Mouse (Mus musculus): ENCODE results near the gene Hist1h1d. TPM values are rescaled to one million over a fixed set of nuclear protein-coding genes. Genes with fewer than 3 reads are reported as not detected.
"Not testable (repeated sequence)": the region's sequence is repeated elsewhere in the genome, so short reads cannot be mapped to it uniquely, and the experiment has no call there.

Gene Hist1h1d
- total RNA-seq, 2 experiments from 2014 or later, result 2.2 to 2.3 TPM

- no peak for DNase-seq
- intact Hi-C loops (cut with DNase I), result no loop called here
Measured at GRCm38 (mm10) chr13:23564482-23564881, 11.4 kb downstream of the Hist1h1d start.

- intact Hi-C loops (cut with DNase I); DNase-seq: not testable (repeated sequence)
Measured at GRCm38 (mm10) chr13:23570261-23571021, 17.4 kb downstream of the Hist1h1d start.

- DNase-seq, result peak; percentile 56 to 78
Measured at GRCm38 (mm10) chr13:23571022-23571503, 18.0 kb downstream of the Hist1h1d start, which contains the start of the genes Hist1h2ae and Hist1h2bg. TSS of gene Hist1h2ae (minus strand) at chr13:23571220. TSS of gene Hist1h2bg (plus strand) at chr13:23571396.

GRCm38 (mm10) chr13:23571504-23572217 is 18.6 kb downstream of the Hist1h1d start:
- DNase-seq; intact Hi-C loops (cut with DNase I): not testable (repeated sequence)

More at GRCm38 (mm10) chr13:23571022-23571503, 18.0 kb downstream of the Hist1h1d start, which contains the start of the genes Hist1h2ae and Hist1h2bg:
- intact Hi-C loops (cut with DNase I), result no loop called here

GRCm38 (mm10) chr13:23572218-23573033 is 19.4 kb downstream of the Hist1h1d start:
- intact Hi-C loops (cut with DNase I), result no loop called here
- no peak for DNase-seq

- intact Hi-C loops (cut with DNase I); DNase-seq: not testable (repeated sequence)
Measured at GRCm38 (mm10) chr13:23573034-23573897, 20.2 kb downstream of the Hist1h1d start.

GRCm38 (mm10) chr13:23573898-23574524 is 20.9 kb downstream of the Hist1h1d start, which contains the start of the genes Hist1h2bf and Hist1h2ad:
TSS of gene Hist1h2bf (minus strand) at chr13:23574196.
TSS of gene Hist1h2ad (plus strand) at chr13:23574381.
- DNase-seq, result peak; percentile 77 to 82
- intact Hi-C loops (cut with DNase I), result not testable (repeated sequence)

- intact Hi-C loops (cut with DNase I); DNase-seq: not testable (repeated sequence)
Measured at GRCm38 (mm10) chr13:23574546-23575170, 21.6 kb downstream of the Hist1h1d start.

- peak in 1 of 2 experiments; percentile 55 for DNase-seq
- intact Hi-C loops (cut with DNase I), result no loop called here
Measured at GRCm38 (mm10) chr13:23575271-23575851, 22.3 kb downstream of the Hist1h1d start, which contains the start of gene Hist1h3d. TSS of gene Hist1h3d (plus strand) at chr13:23575763.

GRCm38 (mm10) chr13:23575864-23576313 is 22.8 kb downstream of the Hist1h1d start:
- intact Hi-C loops (cut with DNase I); DNase-seq: not testable (repeated sequence)

GRCm38 (mm10) chr13:23576351-23576881 is 23.4 kb downstream of the Hist1h1d start:
- intact Hi-C loops (cut with DNase I), result no loop called here
- no peak for DNase-seq

GRCm38 (mm10) chr13:23576906-23577639 is 24.0 kb downstream of the Hist1h1d start:
- DNase-seq, result no peak
- intact Hi-C loops (cut with DNase I), result no loop called here

- DNase-seq, result no peak
- intact Hi-C loops (cut with DNase I), result no loop called here
Measured at GRCm38 (mm10) chr13:23577835-23578234, 24.8 kb downstream of the Hist1h1d start.

GRCm38 (mm10) chr13:23581408-23582218 is 28.6 kb downstream of the Hist1h1d start, which contains the start of gene Hist1h4d:
TSS of gene Hist1h4d (plus strand) at chr13:23581598.
- intact Hi-C loops (cut with DNase I), result loop anchor here (5.0 to 10.0 kb wide), 7 partner anchors 49 to 1867 kb away; partner anchors contain the start of genes Hist1h1b, Hist1h1t, Hist1h2ac and Hist1h2af

GRCm38 (mm10) chr13:23582219-23583056 is 29.4 kb downstream of the Hist1h1d start:
- no peak for DNase-seq
- intact Hi-C loops (cut with DNase I), result loop anchor here (5.0 to 10.0 kb wide), 7 partner anchors 50 to 1868 kb away; partner anchors contain the start of genes Hist1h1b, Hist1h1t, Hist1h2ac and Hist1h2af

More at GRCm38 (mm10) chr13:23581408-23582218, 28.6 kb downstream of the Hist1h1d start, which contains the start of gene Hist1h4d:
- DNase-seq, result peak; percentile 97 to 98

All from heart, postnatal 36 days (tissue).